ENCODE assay signal across 24 mouse cellular contexts in the genomic region with DNA sequence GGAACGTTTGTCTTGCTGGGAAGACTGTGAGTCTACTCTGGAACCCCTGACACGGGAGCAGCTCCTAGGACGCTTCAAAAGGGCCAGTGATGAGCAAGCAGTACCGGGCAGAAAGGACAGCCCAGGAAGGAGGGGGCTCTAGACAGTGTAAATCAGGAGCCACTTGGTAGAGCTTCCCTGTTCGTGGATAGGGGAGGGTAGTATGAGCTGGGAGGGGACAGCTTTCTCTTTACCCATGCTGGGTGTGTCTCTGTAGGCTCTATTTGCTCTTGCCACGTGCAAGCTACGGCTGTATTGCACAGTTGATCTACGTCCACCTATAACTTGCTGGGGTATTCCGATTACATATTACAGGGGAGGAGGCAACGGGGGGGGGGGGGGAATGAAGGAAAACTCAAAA. TPM values are rescaled to one million over a fixed set of nuclear protein-coding genes. Genes with fewer than 3 reads are reported as not detected.
DNase-seq lines count a peak whose midpoint lies in the region; ATAC-seq and TF ChIP-seq lines count a peak whose summit lies in the region.
"Had no signal": no experiment of that assay in that cellular context is flagged by ENCODE, and none has a peak within 500 bp of the region (broad histone marks: within the 10 kb centered on the region; RNA-seq: fewer than 3 reads in every experiment).

No protein-coding gene starts in this region.

- no peak for TF ChIP-seq EP300 in liver, embryonic 14.5 days (IDR thresholded peaks at IDR 0.05; ENCODE audit: low read depth)

- H3K9me3 ChIP-seq in liver, embryonic 11.5 days (ENCODE audit: control insufficient read depth, low read length), result no peaks in the 10 kb centered on the region
- H3K9me3 ChIP-seq in intestine, embryonic 15.5 days, result no peaks in the 10 kb centered on the region
- H3K9me3 ChIP-seq in liver, embryonic 14.5 days (ENCODE audit: control insufficient read depth, low read length), result no peaks in the 10 kb centered on the region
- H3K9me3 ChIP-seq in stomach, embryonic 15.5 days, result no peaks in the 10 kb centered on the region
- H3K9me3 ChIP-seq: forebrain, embryonic 13.5 days; heart, embryonic 13.5 days; hindbrain, embryonic 15.5 days; midbrain, embryonic 13.5 days had no signal

- no peak overlapping the region for H3K4me3 ChIP-seq in liver, embryonic 11.5 days (ENCODE audit: low read depth, low read length)
- no peak overlapping the region for H3K4me3 ChIP-seq in intestine, embryonic 15.5 days (replicated peaks)
- no peak overlapping the region for H3K4me3 ChIP-seq in liver, embryonic 14.5 days (ENCODE audit: insufficient read depth in 1 of 2, low read depth in 2 of 2, low read length in 2 of 2)
- no peak overlapping the region for H3K4me3 ChIP-seq in stomach, embryonic 15.5 days (replicated peaks)
- H3K4me3 ChIP-seq in gastrocnemius, adult 2 months, result no peak overlapping the region
- H3K4me3 ChIP-seq: forebrain, embryonic 13.5 days; heart, embryonic 13.5 days; hindbrain, embryonic 15.5 days; midbrain, embryonic 13.5 days had no signal

- intact Hi-C loops in gastrocnemius, adult 2 months (cut with DNase I), result no loop called here

- no peaks in the 10 kb centered on the region for H3K27me3 ChIP-seq in liver, embryonic 11.5 days (replicated peaks; ENCODE audit: control insufficient read depth, insufficient read depth, low read length)
- no peaks in the 10 kb centered on the region for H3K27me3 ChIP-seq in intestine, embryonic 15.5 days (replicated peaks)
- no peaks in the 10 kb centered on the region for H3K27me3 ChIP-seq in liver, embryonic 14.5 days (ENCODE audit: control insufficient read depth, insufficient read depth, low read length)
- H3K27me3 ChIP-seq in stomach, embryonic 15.5 days (replicated peaks), result no peaks in the 10 kb centered on the region
- H3K27me3 ChIP-seq: forebrain, embryonic 13.5 days; heart, embryonic 13.5 days; hindbrain, embryonic 15.5 days; midbrain, embryonic 13.5 days had no signal

- peaks cover 4% of the 10 kb centered on the region for H3K4me1 ChIP-seq in liver, embryonic 11.5 days (replicated peaks; ENCODE audit: control insufficient read depth, insufficient read depth, low read length)
- 0 out of 2 replicates have a peak, but pooled peaks cover 2% of the 10 kb centered on the region for H3K4me1 ChIP-seq in intestine, embryonic 15.5 days (replicated peaks)
- H3K4me1 ChIP-seq in liver, embryonic 14.5 days (replicated peaks; ENCODE audit: control insufficient read depth in 2 of 2, insufficient read depth in 2 of 2, low read length in 1 of 2), result peaks cover 0 to 2% of the 10 kb centered on the region in 2 experiments; a peak in 1 of 4 replicates
- no peaks in the 10 kb centered on the region for H3K4me1 ChIP-seq in stomach, embryonic 15.5 days

- WGBS in liver, embryonic 11.5 days, result 58% methylated on average over 10 of the region's 10 CpGs
- 38% methylated on average over 8 of the region's 10 CpGs for WGBS in intestine, embryonic 15.5 days
- 48% methylated on average over 10 of the region's 10 CpGs for WGBS in liver, embryonic 14.5 days (ENCODE audit: insufficient replicate concordance)
- WGBS in stomach, embryonic 15.5 days, result 58% methylated on average over 10 of the region's 10 CpGs

- no peak overlapping the region for H3K27ac ChIP-seq in liver, embryonic 11.5 days (ENCODE audit: low read depth, low read length)
- no peak overlapping the region for H3K27ac ChIP-seq in intestine, embryonic 15.5 days
- no peak overlapping the region for H3K27ac ChIP-seq in liver, embryonic 14.5 days
- H3K27ac ChIP-seq in stomach, embryonic 15.5 days, result peak overlapping the region; percentile 26; the same call in 1 of the 2 replicates
- no peak overlapping the region for H3K27ac ChIP-seq in gastrocnemius, adult 2 months
- H3K27ac ChIP-seq: forebrain, embryonic 13.5 days; heart, embryonic 13.5 days; hindbrain, embryonic 15.5 days; kidney, postnatal 0 days; macrophage; midbrain, embryonic 13.5 days had no signal

- no peak overlapping the region for H3K9ac ChIP-seq in liver, embryonic 11.5 days (ENCODE audit: low read depth, low read length)
- H3K9ac ChIP-seq in intestine, embryonic 15.5 days, result no peak overlapping the region
- no peak overlapping the region for H3K9ac ChIP-seq in liver, embryonic 14.5 days (replicated peaks)
- H3K9ac ChIP-seq in stomach, embryonic 15.5 days, result no peak overlapping the region
- H3K9ac ChIP-seq: forebrain, embryonic 13.5 days; heart, embryonic 13.5 days; hindbrain, embryonic 15.5 days; midbrain, embryonic 13.5 days had no signal

- H3K36me3 ChIP-seq in liver, embryonic 11.5 days (ENCODE audit: control insufficient read depth, insufficient read depth, low read length), result no peaks in the 10 kb centered on the region
- no peaks in the 10 kb centered on the region for H3K36me3 ChIP-seq in intestine, embryonic 15.5 days
- no peaks in the 10 kb centered on the region for H3K36me3 ChIP-seq in liver, embryonic 14.5 days (replicated peaks; ENCODE audit: control insufficient read depth, insufficient read depth, low read depth)
- H3K36me3 ChIP-seq in stomach, embryonic 15.5 days, result no peaks in the 10 kb centered on the region
- H3K36me3 ChIP-seq: heart, embryonic 13.5 days; hindbrain, embryonic 15.5 days; midbrain, embryonic 13.5 days had no signal

- DNase-seq in liver, embryonic 11.5 days (ENCODE audit: low spot score), result no peak
- no peak for DNase-seq in liver
- DNase-seq in liver, embryonic 14.5 days (ENCODE audit: low read depth in 3 of 3, low spot score in 3 of 3), result no peak
- no peak for DNase-seq in gastrocnemius, adult 2 months
- no peak for DNase-seq in adrenal gland, adult 18-20 months (ENCODE audit: low spot score in 2 of 2)
- DNase-seq: cerebellum, postnatal 14 days; embryo, embryonic 11 days; heart, postnatal 36 days; retina, postnatal 1 day; right cerebral cortex, postnatal 4 days; thymus, adult 2 months had no signal

- H3K4me2 ChIP-seq in liver, embryonic 11.5 days, result no peak overlapping the region
- no peak overlapping the region for H3K4me2 ChIP-seq in intestine, embryonic 15.5 days (replicated peaks)
- H3K4me2 ChIP-seq in liver, embryonic 14.5 days (ENCODE audit: low read depth), result no peak overlapping the region
- H3K4me2 ChIP-seq in stomach, embryonic 15.5 days, result no peak overlapping the region
- H3K4me2 ChIP-seq: forebrain, embryonic 13.5 days; heart, embryonic 13.5 days; hindbrain, embryonic 15.5 days; midbrain, embryonic 13.5 days had no signal

- peak; percentile 49; the same call in 1 of the 2 replicates for ATAC-seq in liver, embryonic 11.5 days (replicated peaks; ENCODE audit: low FRiP score)
- peak; percentile 84 for ATAC-seq in intestine, embryonic 15.5 days
- 0 out of 2 replicates have a peak, but pooled peaks have one; percentile 33 for ATAC-seq in liver, embryonic 14.5 days (ENCODE audit: insufficient read depth)
- ATAC-seq in stomach, embryonic 15.5 days (ENCODE audit: insufficient read depth, low FRiP score, low read depth), result peak; percentile 82
- no peak for ATAC-seq in megakaryocyte-erythroid progenitor cell, adult 5-6 weeks (replicated peaks; ENCODE audit: low FRiP score, low TSS enrichment, poor library complexity, severe bottlenecking)
- ATAC-seq: forebrain, embryonic 13.5 days; midbrain, embryonic 13.5 days had no signal

- TF ChIP-seq CTCF in liver, embryonic 14.5 days (IDR thresholded peaks at IDR 0.05; ENCODE audit: low read depth), result no peak
- no peak for TF ChIP-seq CTCF in gastrocnemius, adult 2 months (IDR thresholded peaks at IDR 0.05)

RNA-seq across cellular contexts. Expression of gene Pwwp2a, which starts 25.3 kb away (rescaled TPM):
- polyA plus RNA-seq in liver, embryonic 11.5 days (2014; fragmentation: Nextera tagmentation; extraction: Ambion mirVana), result 26.1 and 30.3 TPM in 2 replicates
- polyA plus RNA-seq in intestine, embryonic 15.5 days (2015; fragmentation: Nextera tagmentation; extraction: Ambion mirVana), result 20.2 and 22.0 TPM in 2 replicates
- 12.3 and 15.7 TPM in 2 replicates for polyA plus RNA-seq in liver, embryonic 14.5 days (2012; rRNA removed)
- 10.3 and 11.6 TPM in 2 replicates for polyA plus RNA-seq in liver, embryonic 14.5 days (2014; fragmentation: Nextera tagmentation; extraction: Ambion mirVana)
- 23.8 and 28.0 TPM in 2 replicates for polyA plus RNA-seq in stomach, embryonic 15.5 days (2015; fragmentation: Nextera tagmentation; extraction: Ambion mirVana)
- 10 to 100 TPM; 16.0 to 17.9 TPM for total RNA-seq in gastrocnemius, adult 2 months (2021)
- 55.1 TPM in 2 replicates for total RNA-seq in megakaryocyte-erythroid progenitor cell, adult 5-6 weeks (2014; fragmentation: Nextera tagmentation)
- 29.4 and 36.7 TPM in 2 replicates for total RNA-seq in megakaryocyte-erythroid progenitor cell, adult 5-6 weeks (2017)
- 10 to 100 TPM; 26.6 to 27.1 TPM for total RNA-seq in adrenal gland, adult 18-20 months (2021)

RNA-seq across cellular contexts. Expression of gene Fabp6, which starts 55.1 kb away (rescaled TPM):
- not detected in 2 replicates for polyA plus RNA-seq in liver, embryonic 11.5 days (2014; fragmentation: Nextera tagmentation; extraction: Ambion mirVana)
- 1.2 TPM in 2 replicates for polyA plus RNA-seq in intestine, embryonic 15.5 days (2015; fragmentation: Nextera tagmentation; extraction: Ambion mirVana)
- polyA plus RNA-seq in liver, embryonic 14.5 days (2012; rRNA removed), result not detected in 2 replicates
- not detected in 2 replicates for polyA plus RNA-seq in liver, embryonic 14.5 days (2014; fragmentation: Nextera tagmentation; extraction: Ambion mirVana)
- 0.84 and 11.2 TPM in 2 replicates for polyA plus RNA-seq in stomach, embryonic 15.5 days (2015; fragmentation: Nextera tagmentation; extraction: Ambion mirVana)
- not detected for total RNA-seq in gastrocnemius, adult 2 months (2021)
- total RNA-seq in megakaryocyte-erythroid progenitor cell, adult 5-6 weeks (2014; fragmentation: Nextera tagmentation), result not detected in 2 replicates
- not detected in 2 replicates for total RNA-seq in megakaryocyte-erythroid progenitor cell, adult 5-6 weeks (2017)
- not detected for total RNA-seq in adrenal gland, adult 18-20 months (2021)
- total RNA-seq: granulocyte monocyte progenitor cell, adult 5-6 weeks; heart, postnatal 36 days; left cerebral cortex, adult 8-10 months had no signal
- polyA plus RNA-seq: C2C12; forebrain, embryonic 13.5 days; heart, embryonic 13.5 days; hindbrain, embryonic 15.5 days; limb, embryonic 14.5 days; macrophage; midbrain, embryonic 13.5 days had no signal
